Mouse (Mus musculus) small intestine, adult 2 months (tissue): ENCODE data around the gene Tbl1xr1.

Experiments used
- CTCF ChIP-seq: fragments of 200-500 bp; IDR thresholded peaks from 2 replicates; pipeline ENCODE4 v1.5.1; 2012; ENCODE audit warnings: low read depth, mild to moderate bottlenecking, control low read depth, inconsistent platforms, low read length, moderate library complexity, mixed read lengths; ENCODE audit not compliant: insufficient replicate concordance, insufficient read length; ENCODE audit errors: extremely low read depth
- POLR2A ChIP-seq: fragments of 200-500 bp; IDR thresholded peaks from 2 replicates; pipeline ENCODE4 v1.6.1; 2012; ENCODE audit warnings: low read depth, mild to moderate bottlenecking, control low read depth, inconsistent platforms, low read length, moderate library complexity

- TF ChIP-seq POLR2A (no peak), CTCF (no peak)
Observed at GRCm38 (mm10) chr3:22092784-22093183, 16.3 kb downstream of the Tbl1xr1 start.
